Mouse (Mus musculus): ENCODE results near the gene Ppid.

Ppid gene

GRCm38 (mm10) chr3:79590863-79591792 is at the start of gene Ppid:
Gene Ppid, plus strand, starts transcription at chr3:79591342.
- DNase-seq: peak; percentile 82 to 86

GRCm38 (mm10) chr3:79542585-79542984 is 48.6 kb upstream of the Ppid start:
- DNase-seq: peak; percentile 33 to 49

GRCm38 (mm10) chr3:79548681-79549437 is 42.3 kb upstream of the Ppid start:
- peak in 1 of 2 experiments; percentile 38 for DNase-seq

- DNase-seq: no peak
Measured at GRCm38 (mm10) chr3:79549751-79550393, 41.3 kb upstream of the Ppid start.

GRCm38 (mm10) chr3:79551826-79552552 is 39.2 kb upstream of the Ppid start:
- DNase-seq: peak; percentile 39 to 44

GRCm38 (mm10) chr3:79553779-79554178 is 37.4 kb upstream of the Ppid start:
- DNase-seq: no peak

GRCm38 (mm10) chr3:79555061-79555460 is 36.1 kb upstream of the Ppid start:
- DNase-seq: no peak

- peak; percentile 33 to 38 for DNase-seq
Measured at GRCm38 (mm10) chr3:79559021-79559772, 31.9 kb upstream of the Ppid start.

GRCm38 (mm10) chr3:79559773-79560045 is 31.4 kb upstream of the Ppid start:
- no peak for DNase-seq

- no peak for DNase-seq
Measured at GRCm38 (mm10) chr3:79560555-79560954, 30.6 kb upstream of the Ppid start.

GRCm38 (mm10) chr3:79561784-79562715 is 29.1 kb upstream of the Ppid start:
- no peak for DNase-seq

GRCm38 (mm10) chr3:79563511-79563910 is 27.6 kb upstream of the Ppid start:
- DNase-seq: no peak

GRCm38 (mm10) chr3:79564875-79565606 is 26.1 kb upstream of the Ppid start:
- no peak for DNase-seq

- DNase-seq: peak in 1 of 2 experiments; percentile 63
Measured at GRCm38 (mm10) chr3:79566716-79567691, 24.1 kb upstream of the Ppid start.

GRCm38 (mm10) chr3:79567703-79568362 is 23.3 kb upstream of the Ppid start, which contains the start of gene Fnip2:
Gene Fnip2, minus strand, starts transcription at chr3:79567796.
- DNase-seq: peak; percentile 90 to 94

- DNase-seq: no peak
Measured at GRCm38 (mm10) chr3:79568629-79569350, 22.4 kb upstream of the Ppid start.

- no peak for DNase-seq
Measured at GRCm38 (mm10) chr3:79569351-79569681, 21.8 kb upstream of the Ppid start.

- DNase-seq: no peak
Measured at GRCm38 (mm10) chr3:79572399-79572798, 18.7 kb upstream of the Ppid start.

All from lung, postnatal 4 days (tissue).